Mouse (Mus musculus) stomach, embryonic 16.5 days (tissue): ENCODE results near the gene Rab5b. TPM values are rescaled to one million over a fixed set of nuclear protein-coding genes. Genes with fewer than 3 reads are reported as not detected.
"Not testable (repeated sequence)": the region's sequence is repeated elsewhere in the genome, so short reads cannot be mapped to it uniquely, and the experiment has no call there.

Source experiments
- ATAC-seq: fragments of 200-750 bp; cut with Nextera tagmentation; 2 replicates; pipeline ENCODE4 v1.8.0; 2017; ENCODE audit warnings: moderate number of reproducible peaks, moderate TSS enrichment; ENCODE audit not compliant: insufficient read depth, low FRiP score
- H3K27ac ChIP-seq: fragments of 300-500 bp; sonication (generic); 2 replicates; pipeline ENCODE4 v1.5.1; 2014; ENCODE audit warnings: low read length
- H3K27me3 ChIP-seq: fragments of 300-500 bp; sonication (generic); 2 replicates; pipeline ENCODE4 v1.6.1; 2014; ENCODE audit warnings: low read length, control low read depth, mixed read lengths; ENCODE audit not compliant: control insufficient read depth, insufficient read depth
- H3K36me3 ChIP-seq: fragments of 300-500 bp; sonication (generic); 2 replicates; pipeline ENCODE4 v1.6.1; 2014; ENCODE audit warnings: low read length; ENCODE audit not compliant: control insufficient read depth, insufficient read depth
- H3K4me1 ChIP-seq: fragments of 300-500 bp; sonication (generic); 2 replicates; pipeline ENCODE4 v1.6.1; 2014; ENCODE audit warnings: low read length, control low read depth, mixed read lengths; ENCODE audit not compliant: control insufficient read depth, insufficient read depth
- H3K4me2 ChIP-seq: fragments of 300-500 bp; sonication (generic); 2 replicates; pipeline ENCODE4 v1.6.1; 2014; ENCODE audit warnings: low read depth, low read length, mixed read lengths
- H3K4me3 ChIP-seq: fragments of 300-500 bp; sonication (generic); replicated peaks from 2 replicates; pipeline ENCODE4 v1.5.1; 2014; ENCODE audit warnings: mild to moderate bottlenecking, low read length
- H3K9ac ChIP-seq: fragments of 300-500 bp; sonication (generic); 2 replicates; pipeline ENCODE4 v1.6.1; 2014; ENCODE audit warnings: low read length
- H3K9me3 ChIP-seq: fragments of 300-500 bp; sonication (generic); replicated peaks from 2 replicates; pipeline ENCODE4 v1.6.1; 2016; ENCODE audit warnings: low read length, control low read depth; ENCODE audit not compliant: control insufficient read depth
- WGBS: fragments of 180-500 bp; shearing (Covaris S2); extraction: QIAGEN DNeasy Blood & Tissue Kit; methylation state at CpG from one replicate; pipeline ENCODE4 v1.1.7; 2014; 5-methylcytosine and 5-hydroxymethylcytosine counted together
- polyA plus RNA-seq: library from polyadenylated mRNA; unstranded; fragments of >200 nt; fragmentation: Nextera tagmentation; extraction: Ambion mirVana; gene quantifications from 2 replicates; pipeline ENCODE4 v1.2.1, GENCODE M21; 2015

Rab5b gene
- polyA plus RNA-seq, 1 experiment from 2014 or later = 85.1 TPM

- Histone ChIP-seq H3K36me3 (peaks cover 8% of the 10 kb centered on the region; the same call in 1 of the 2 replicates), H3K4me3 (no peak overlapping the region), H3K4me2 (no peak overlapping the region), H3K27ac (no peak overlapping the region), H3K27me3 (no peaks in the 10 kb centered on the region), H3K9me3 (0 out of 2 replicates have a peak, but pooled peaks cover 3% of the 10 kb centered on the region), H3K4me1 (no peaks in the 10 kb centered on the region), H3K9ac (no peak overlapping the region)
- no peak for ATAC-seq
Observed at GRCm38 (mm10) chr10:128731992-128732391, 35.9 kb upstream of the Rab5b start.

GRCm38 (mm10) chr10:128731002-128731433 is 35.0 kb upstream of the Rab5b start:
- no peak overlapping the region for H3K4me2 ChIP-seq
- H3K9ac ChIP-seq = no peak overlapping the region
- peaks cover 8% of the 10 kb centered on the region; the same call in 1 of the 2 replicates for H3K36me3 ChIP-seq
- no peak overlapping the region for H3K27ac ChIP-seq
- no peaks in the 10 kb centered on the region for H3K4me1 ChIP-seq
- 22% methylated on average over 10 of the region's 10 CpGs for WGBS
- no peak overlapping the region for H3K4me3 ChIP-seq
- H3K9me3 ChIP-seq = 0 out of 2 replicates have a peak, but pooled peaks cover 3% of the 10 kb centered on the region
- H3K27me3 ChIP-seq = no peaks in the 10 kb centered on the region
- ATAC-seq = no peak; the same call in 1 of the 2 replicates

GRCm38 (mm10) chr10:128728059-128728458 is 32.0 kb upstream of the Rab5b start:
- Histone ChIP-seq H3K27me3 (no peaks in the 10 kb centered on the region), H3K27ac (no peak overlapping the region), H3K9me3 (0 out of 2 replicates have a peak, but pooled peaks cover 3% of the 10 kb centered on the region), H3K36me3 (peaks cover 5% of the 10 kb centered on the region; the same call in 1 of the 2 replicates), H3K4me2 (no peak overlapping the region), H3K4me3 (no peak overlapping the region), H3K4me1 (no peaks in the 10 kb centered on the region), H3K9ac (no peak overlapping the region)
- no peak for ATAC-seq
- WGBS = 81% methylated on average over 5 of the region's 5 CpGs

GRCm38 (mm10) chr10:128725466-128725865 is 29.4 kb upstream of the Rab5b start:
- not testable (repeated sequence) for H3K36me3 ChIP-seq, H3K4me2 ChIP-seq, H3K4me1 ChIP-seq, H3K27ac ChIP-seq, H3K9ac ChIP-seq, ATAC-seq, H3K4me3 ChIP-seq, H3K9me3 ChIP-seq, H3K27me3 ChIP-seq
- WGBS = 79% methylated on average over 3 of the region's 4 CpGs

- no peak overlapping the region for H3K4me2 ChIP-seq
- peak; percentile 29; the same call in 1 of the 2 replicates for ATAC-seq
Observed at GRCm38 (mm10) chr10:128715559-128716537, 19.8 kb upstream of the Rab5b start.

GRCm38 (mm10) chr10:128711318-128711717 is 15.3 kb upstream of the Rab5b start:
- ATAC-seq, H3K27me3 ChIP-seq, H3K4me1 ChIP-seq, H3K9ac ChIP-seq, H3K27ac ChIP-seq, H3K36me3 ChIP-seq, H3K4me2 ChIP-seq, H3K9me3 ChIP-seq, H3K4me3 ChIP-seq: not testable (repeated sequence)
- WGBS = 97% methylated on average over 7 of the region's 7 CpGs

More at GRCm38 (mm10) chr10:128715559-128716537, 19.8 kb upstream of the Rab5b start:
- Histone ChIP-seq H3K27ac (no peak overlapping the region), H3K4me1 (no peaks in the 10 kb centered on the region), H3K9ac (no peak overlapping the region), H3K36me3 (no peaks in the 10 kb centered on the region), H3K9me3 (no peaks in the 10 kb centered on the region), H3K27me3 (no peaks in the 10 kb centered on the region), H3K4me3 (no peak overlapping the region)
- WGBS = 84% methylated on average over 19 of the region's 19 CpGs

- H3K9me3 ChIP-seq = no peaks in the 10 kb centered on the region
- peak overlapping the region; percentile 82 for H3K27ac ChIP-seq
- peak overlapping the region; percentile 97 for H3K4me3 ChIP-seq
- WGBS = 4% methylated on average over 11 of the region's 11 CpGs
- H3K9ac ChIP-seq = peak overlapping the region; percentile 75
- ATAC-seq = peak; percentile 12; the same call in 1 of the 2 replicates
- peaks cover 14% of the 10 kb centered on the region for H3K4me1 ChIP-seq
- H3K36me3 ChIP-seq = peaks cover 8% of the 10 kb centered on the region
- no peaks in the 10 kb centered on the region for H3K27me3 ChIP-seq
- H3K4me2 ChIP-seq = peak overlapping the region; percentile 75
Observed at GRCm38 (mm10) chr10:128705317-128705693, 9.2 kb upstream of the Rab5b start.

GRCm38 (mm10) chr10:128704491-128705316 is 8.6 kb upstream of the Rab5b start, which contains the start of gene Cdk2:
Gene Cdk2 (minus strand): TSS chr10:128705031.
- 0% methylated on average over 61 of the region's 62 CpGs for WGBS
- Histone ChIP-seq H3K4me2 (peak within 1 kb of the TSS; percentile 75), H3K9me3 (no peaks in the 10 kb centered on the region), H3K27me3 (no peaks in the 10 kb centered on the region), H3K36me3 (peaks cover 11% of the 10 kb centered on the region), H3K4me1 (peaks cover 14% of the 10 kb centered on the region), H3K27ac (peak within 1 kb of the TSS; percentile 98), H3K9ac (peak within 1 kb of the TSS; percentile 91), H3K4me3 (peak within 1 kb of the TSS; percentile 97)
- ATAC-seq = peak; percentile 96
